Mouse (Mus musculus) bone marrow, adult 2 months (tissue): ENCODE results near the gene Snrpd2. TPM values are rescaled to one million over a fixed set of nuclear protein-coding genes. Genes with fewer than 3 reads are reported as not detected.

ENCODE experiments used
- H3K27ac ChIP-seq: fragments of 200-500 bp; 2 replicates; pipeline ENCODE4 v1.5.1; 2012; ENCODE audit warnings: low read depth, mild to moderate bottlenecking, control low read depth, inconsistent platforms, low read length; ENCODE audit not compliant: control insufficient read depth, poor library complexity, insufficient read depth
- H3K4me1 ChIP-seq: fragments of 200-500 bp; 2 replicates; pipeline ENCODE4 v1.6.1; 2011; ENCODE audit warnings: low read length; ENCODE audit not compliant: control insufficient read depth, insufficient read depth
- H3K4me3 ChIP-seq: fragments of 200-500 bp; replicated peaks from 2 replicates; pipeline ENCODE3; 2011; ENCODE audit warnings: mild to moderate bottlenecking, low read depth, low read length, control low read depth; ENCODE audit not compliant: control insufficient read depth
- CTCF ChIP-seq: fragments of 200-500 bp; IDR thresholded peaks from 2 replicates; pipeline ENCODE4 v1.5.1; 2011; ENCODE audit warnings: low read length, control low read depth; ENCODE audit not compliant: control insufficient read depth, insufficient read depth
- POLR2A ChIP-seq: fragments of 200-500 bp; IDR thresholded peaks from 2 replicates; pipeline ENCODE4 v1.6.1; 2011; ENCODE audit warnings: low read depth, mild to moderate bottlenecking, control low read depth, low read length, borderline replicate concordance; ENCODE audit not compliant: control insufficient read depth
- WGBS: fragments of 180-500 bp; shearing (Covaris S2); methylation state at CpG from one replicate; pipeline ENCODE4 v1.1.7; 2018; 5-methylcytosine and 5-hydroxymethylcytosine counted together
- polyA plus RNA-seq: library from polyadenylated mRNA; stranded (reverse); fragments of >200 nt; gene quantifications from 2 replicates; pipeline ENCODE4 v1.2.4, GENCODE M21; 2011; ENCODE audit warnings: low replicate concordance; ENCODE audit not compliant: missing spikeins, insufficient read depth, insufficient read length

The Snrpd2 gene
- polyA plus RNA-seq, 1 experiment: 56.3 TPM

DNA sequence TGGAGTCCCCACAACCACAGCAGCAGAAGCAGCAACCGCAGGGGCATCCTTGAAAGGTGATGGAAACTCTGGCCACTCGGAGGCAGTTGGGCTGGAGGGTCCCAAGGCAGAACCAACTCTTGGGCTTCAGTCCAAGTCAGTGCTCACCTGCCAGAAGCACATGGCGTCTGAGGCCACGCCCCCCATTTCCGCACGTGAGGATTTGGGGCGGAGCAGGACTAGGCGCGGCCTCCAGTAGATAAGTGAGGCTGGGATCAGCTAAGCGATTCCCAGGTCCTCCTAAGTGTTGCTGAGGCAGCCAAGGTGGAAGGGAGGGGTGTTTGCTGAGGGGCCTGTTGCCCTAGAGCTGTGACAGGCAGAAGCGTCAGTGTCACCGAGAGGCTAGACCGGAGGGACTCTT is 15.5 kb downstream of the Snrpd2 start:
- TF ChIP-seq CTCF: no peak
- no peak for TF ChIP-seq POLR2A
- H3K4me3 ChIP-seq: no peak overlapping the region
- H3K4me1 ChIP-seq: peaks cover 2% of the 10 kb centered on the region; the same call in 1 of the 2 replicates
- H3K27ac ChIP-seq: no peak overlapping the region
- WGBS: 2% methylated on average over 13 of the region's 13 CpGs

- 12% methylated on average over 14 of the region's 14 CpGs for WGBS
- TF ChIP-seq POLR2A (no peak), CTCF (no peak)
- Histone ChIP-seq H3K4me1 (peaks cover 2% of the 10 kb centered on the region; the same call in 1 of the 2 replicates), H3K27ac (no peak within 1 kb of the TSS), H3K4me3 (no peak within 1 kb of the TSS)
Observed at GRCm38 (mm10) chr7:19165656-19166423, 16.3 kb downstream of the Snrpd2 start, which contains the start of gene Gipr. Gipr (minus strand) TSS chr7:19166127.

- 76% methylated on average over 3 of the region's 3 CpGs for WGBS
- no peak for TF ChIP-seq POLR2A
- TF ChIP-seq CTCF: 0 out of 2 replicates have a peak, but pooled peaks have one; percentile 34
- H3K4me1 ChIP-seq: peaks cover 2% of the 10 kb centered on the region; the same call in 1 of the 2 replicates
- H3K27ac ChIP-seq: no peak overlapping the region
- H3K4me3 ChIP-seq: no peak overlapping the region
Observed at GRCm38 (mm10) chr7:19166990-19167389, 17.5 kb downstream of the Snrpd2 start.

- WGBS: 27% methylated on average over 10 of the region's 10 CpGs
- H3K27ac ChIP-seq: no peak overlapping the region
- no peak overlapping the region for H3K4me3 ChIP-seq
- H3K4me1 ChIP-seq: peaks cover 2% of the 10 kb centered on the region; the same call in 1 of the 2 replicates
- no peak for TF ChIP-seq POLR2A
- TF ChIP-seq CTCF: no peak
Observed at GRCm38 (mm10) chr7:19169506-19169905, 20.0 kb downstream of the Snrpd2 start.

DNA sequence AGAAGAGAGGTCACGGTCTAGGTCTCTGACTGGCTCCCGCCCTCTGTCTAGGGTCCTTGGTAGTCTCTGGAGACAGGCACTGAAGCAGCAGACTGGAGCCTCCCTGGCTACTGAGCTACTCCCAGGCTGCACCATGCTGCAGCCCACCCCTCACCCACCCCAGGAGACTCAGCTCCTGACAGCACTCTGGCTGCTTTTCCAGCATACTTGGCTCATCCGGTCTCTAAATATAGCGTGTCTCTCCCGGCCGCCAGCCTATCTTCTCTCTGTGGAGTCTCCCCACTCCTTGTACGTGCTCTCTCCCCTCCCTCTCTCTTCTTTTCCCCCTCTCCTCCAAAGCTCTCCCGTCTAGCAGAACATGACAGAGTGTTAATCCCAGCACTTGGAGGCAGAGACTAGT is 20.6 kb downstream of the Snrpd2 start:
- no peak overlapping the region for H3K27ac ChIP-seq
- TF ChIP-seq POLR2A (no peak), CTCF (no peak)
- WGBS: 70% methylated on average over 8 of the region's 8 CpGs
- no peak overlapping the region for H3K4me3 ChIP-seq
- peaks cover 2% of the 10 kb centered on the region; the same call in 1 of the 2 replicates for H3K4me1 ChIP-seq

DNA sequence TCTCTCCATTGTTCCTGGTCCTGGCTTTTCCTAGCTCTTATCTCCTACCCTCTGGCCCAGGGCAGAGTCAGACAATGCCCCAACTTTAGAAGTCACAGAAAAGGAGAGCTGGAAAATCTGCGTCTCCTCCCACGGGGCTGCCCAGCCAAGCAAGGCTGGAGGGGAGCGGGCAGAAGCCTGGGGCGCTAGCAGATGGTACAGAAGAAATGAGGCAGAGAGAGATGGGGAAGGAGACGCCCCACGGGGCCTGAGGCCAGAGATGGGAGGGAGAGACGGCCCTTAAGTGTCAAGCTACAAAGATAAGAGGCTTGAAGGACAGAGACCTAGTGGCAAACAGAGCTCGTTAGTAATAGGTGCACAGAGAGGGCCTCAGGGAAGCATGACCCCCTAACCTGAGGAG is 22.3 kb downstream of the Snrpd2 start:
- Histone ChIP-seq H3K4me1 (peaks cover 2% of the 10 kb centered on the region; the same call in 1 of the 2 replicates), H3K27ac (no peak overlapping the region), H3K4me3 (no peak overlapping the region)
- WGBS: 50% methylated on average over 8 of the region's 8 CpGs
- no peak for TF ChIP-seq POLR2A
- no peak for TF ChIP-seq CTCF

DNA sequence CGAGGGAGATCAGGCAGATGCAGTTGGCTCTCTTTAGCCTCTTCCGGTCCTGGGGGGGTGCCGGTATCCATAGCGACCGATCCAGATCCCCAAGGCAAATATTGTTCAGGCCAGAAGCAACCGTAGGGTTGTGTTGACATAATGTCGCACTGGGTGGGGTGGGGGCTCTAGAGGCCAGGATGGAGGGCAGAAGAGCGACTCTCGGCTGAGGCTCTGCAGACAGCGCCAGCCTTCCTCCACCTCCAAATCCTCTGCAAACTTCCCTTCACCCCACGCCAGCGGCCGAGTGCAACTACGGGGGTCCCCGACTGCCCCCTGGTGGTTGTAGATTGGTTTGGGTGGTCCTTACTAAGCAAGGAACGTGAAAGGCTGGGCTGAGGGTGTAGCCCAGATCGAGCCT is 23.4 kb downstream of the Snrpd2 start:
- no peak overlapping the region for H3K4me3 ChIP-seq
- WGBS: 5% methylated on average over 17 of the region's 17 CpGs

DNA sequence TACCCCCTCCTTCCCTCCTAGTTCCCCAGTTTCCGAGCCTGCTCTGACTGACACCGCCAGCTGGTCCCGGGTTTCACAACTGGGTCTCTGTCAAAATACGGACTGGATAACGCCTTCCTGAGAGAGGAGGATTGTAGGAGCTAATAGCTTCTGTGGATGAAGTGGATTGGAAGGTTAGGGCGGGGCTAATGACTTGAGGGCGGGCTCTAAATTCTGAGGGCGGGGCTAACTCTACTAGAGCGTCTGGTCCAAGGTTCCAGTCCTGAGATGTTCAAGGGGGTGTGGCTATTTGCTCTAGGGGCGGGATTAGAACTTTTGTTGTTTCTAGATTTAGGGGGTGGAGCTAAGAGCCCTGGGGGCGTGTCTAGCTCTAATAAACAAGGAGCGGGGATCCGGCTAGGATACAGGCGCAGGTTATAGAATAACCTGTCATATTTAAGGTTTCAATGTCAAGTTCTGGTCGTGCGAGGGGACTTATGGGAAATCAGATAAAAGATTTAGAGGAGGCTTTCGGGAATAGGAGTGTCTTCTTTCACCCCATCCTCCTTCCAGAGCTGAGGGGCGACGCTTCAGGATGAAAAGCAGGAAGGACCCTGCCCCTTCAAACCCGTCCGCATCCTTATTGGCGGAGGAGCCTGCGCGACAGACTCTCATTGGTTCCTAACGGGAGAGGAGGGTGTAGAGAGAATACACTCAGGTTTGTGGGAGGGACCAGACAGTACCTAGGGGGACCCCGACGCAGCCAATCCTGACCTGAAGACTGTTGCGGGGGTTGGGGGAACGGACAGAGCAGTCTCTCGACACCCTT is 26.4 kb downstream of the Snrpd2 start, which contains the start of gene Eml2:
TSS of gene Eml2 (plus strand) at position 714 of the 808 bp plus-strand sequence.
- 7% methylated on average over 30 of the region's 30 CpGs for WGBS
- no peak for TF ChIP-seq POLR2A
- no peak for TF ChIP-seq CTCF
- Histone ChIP-seq H3K4me1 (peaks cover 3% of the 10 kb centered on the region; the same call in 1 of the 2 replicates), H3K27ac (no peak within 1 kb of the TSS), H3K4me3 (no peak within 1 kb of the TSS)

More for the DNA sequence above, 23.4 kb downstream of the Snrpd2 start:
- TF ChIP-seq CTCF: peak; percentile 65
- TF ChIP-seq POLR2A: no peak
- Histone ChIP-seq H3K27ac (no peak overlapping the region), H3K4me1 (peaks cover 2% of the 10 kb centered on the region; the same call in 1 of the 2 replicates)
